Mouse (Mus musculus): ENCODE results near the gene Ssbp3.

- TF ChIP-seq CTCF (IDR thresholded peaks at IDR 0.05 in 2 of 3, conservative IDR thresholded peaks at IDR 0.05 in 1 of 3; ENCODE audit: control insufficient read depth in 1 of 3, insufficient read depth in 1 of 3, low read depth in 2 of 3, low read length in 3 of 3, poor library complexity in 1 of 3, severe bottlenecking in 1 of 3) (no peak), TCF12 (IDR thresholded peaks at IDR 0.05; ENCODE audit: low read depth, low read length) (no peak), SMC3 (IDR thresholded peaks at IDR 0.05; ENCODE audit: low read depth, low read length) (no peak), EP300 (IDR thresholded peaks at IDR 0.05; ENCODE audit: low read depth in 1 of 2, low read length in 2 of 2) (no peak), CHD2 (IDR thresholded peaks at IDR 0.05; ENCODE audit: low read length) (no peak), HCFC1 (IDR thresholded peaks at IDR 0.05; ENCODE audit: low read depth, low read length) (no peak), ETS1 (IDR thresholded peaks at IDR 0.05; ENCODE audit: low read depth, low read length) (no peak), ZC3H11A (IDR thresholded peaks at IDR 0.05; ENCODE audit: low read depth, low read length) (no peak), GABPA (IDR thresholded peaks at IDR 0.05; ENCODE audit: low read depth, low read length) (no peak), E2F4 (IDR thresholded peaks at IDR 0.05; ENCODE audit: borderline replicate concordance, low read depth, low read length) (no peak), MAFK (IDR thresholded peaks at IDR 0.05; ENCODE audit: borderline replicate concordance, low read depth, low read length) (no peak)
These were observed 187.4 kb downstream of the Ssbp3 start for GRCm38 (mm10) chr4:107097871-107098270.

All from MEL (cell line).